Mouse (Mus musculus) thymus, adult 2 months (tissue): Measurements from ENCODE around the gene Spp2.

Source experiments
- CTCF ChIP-seq: fragments of 200-500 bp; IDR thresholded peaks from 2 replicates; pipeline ENCODE4 v1.5.1; 2012; ENCODE audit warnings: mild to moderate bottlenecking, control low read depth, low read length, moderate library complexity, borderline replicate concordance; ENCODE audit not compliant: control insufficient read depth, poor library complexity, insufficient read depth; ENCODE audit errors: extremely low read depth
- POLR2A ChIP-seq: fragments of 200-500 bp; IDR thresholded peaks from 2 replicates; pipeline ENCODE4 v1.6.1; 2012; ENCODE audit warnings: mild to moderate bottlenecking, low read length, control low read depth, moderate library complexity; ENCODE audit not compliant: control insufficient read depth, poor library complexity, insufficient read depth; ENCODE audit errors: extremely low read depth

- TF ChIP-seq CTCF (no peak), POLR2A (no peak)
These were observed 3.4 kb upstream of the Spp2 start for GRCm38 (mm10) chr1:88403378-88403777.
